In genomic region chr8:105714139-105714538, GRCm38 (mm10) we compare ENCODE assay signal across 8 mouse cellular contexts. TPM values are rescaled to one million over a fixed set of nuclear protein-coding genes. Genes with fewer than 3 reads are reported as not detected.
DNase-seq lines count a peak whose midpoint lies in the region; ATAC-seq lines count a peak whose summit lies in the region.

No protein-coding gene starts in this region.

- H3K9me3 ChIP-seq in kidney, embryonic 15.5 days (replicated peaks): no peaks in the 10 kb centered on the region
- no peaks in the 10 kb centered on the region for H3K9me3 ChIP-seq in liver, embryonic 13.5 days (replicated peaks)

- no peak overlapping the region for H3K4me2 ChIP-seq in kidney, embryonic 15.5 days
- H3K4me2 ChIP-seq in liver, embryonic 13.5 days: no peak overlapping the region

- H3K4me3 ChIP-seq in kidney, embryonic 15.5 days (replicated peaks): no peak overlapping the region
- no peak overlapping the region for H3K4me3 ChIP-seq in liver, embryonic 13.5 days (replicated peaks)

- no peaks in the 10 kb centered on the region for H3K27me3 ChIP-seq in kidney, embryonic 15.5 days
- H3K27me3 ChIP-seq in liver, embryonic 13.5 days: no peaks in the 10 kb centered on the region

- H3K4me1 ChIP-seq in kidney, embryonic 15.5 days: 0 out of 2 replicates have a peak, but pooled peaks cover 3% of the 10 kb centered on the region
- no peaks in the 10 kb centered on the region for H3K4me1 ChIP-seq in liver, embryonic 13.5 days (replicated peaks)

- H3K27ac ChIP-seq in kidney, embryonic 15.5 days: peak overlapping the region; percentile 58
- no peak overlapping the region for H3K27ac ChIP-seq in liver, embryonic 13.5 days

- ATAC-seq in kidney, embryonic 15.5 days (replicated peaks; ENCODE audit: low FRiP score): peak; percentile 47; the same call in 1 of the 2 replicates
- peak; percentile 41 for ATAC-seq in liver, embryonic 13.5 days (ENCODE audit: low read depth)
- peak; percentile 89 for ATAC-seq in neutrophil, adult 5-6 weeks (ENCODE audit: extremely low read depth, insufficient number of reproducible peaks, low FRiP score, poor library complexity, severe bottlenecking)

- peak; percentile 85 for DNase-seq in CD4-positive helper T cell, adult 2 months (ENCODE audit: low read depth, low spot score)
- DNase-seq in adrenal gland, adult 2 months: peak; percentile 85
- peak; percentile 93 for DNase-seq in embryo, embryonic 11 days
- DNase-seq in heart, adult 18-20 months: peak; percentile 87 to 97
- peak; percentile 74 for DNase-seq in liver, embryonic 13.5 days
- DNase-seq in testis, postnatal 14 days (ENCODE audit: low spot score): peak; percentile 81

- WGBS in kidney, embryonic 15.5 days: 6% methylated on average over 3 of the region's 3 CpGs
- WGBS in liver, embryonic 13.5 days (ENCODE audit: insufficient replicate concordance): 4% methylated on average over 3 of the region's 3 CpGs

- H3K9ac ChIP-seq in kidney, embryonic 15.5 days: no peak overlapping the region
- H3K9ac ChIP-seq in liver, embryonic 13.5 days: no peak overlapping the region

- H3K36me3 ChIP-seq in kidney, embryonic 15.5 days: peaks cover 15% of the 10 kb centered on the region
- H3K36me3 ChIP-seq in liver, embryonic 13.5 days: no peaks in the 10 kb centered on the region

RNA-seq across cellular contexts. Expression of gene Enkd1, which starts 6.1 kb away (rescaled TPM):
- total RNA-seq in adrenal gland, adult 2 months (2021): 1 to 10 TPM; 2.9 to 6.8 TPM
- 9.7 and 12.9 TPM in 2 replicates for polyA plus RNA-seq in adrenal gland, adult 2 months (2012; rRNA removed)
- 1 to 10 TPM; 1.3 TPM for total RNA-seq in heart, adult 18-20 months (2021)
- polyA plus RNA-seq in kidney, embryonic 15.5 days (2015; fragmentation: Nextera tagmentation; extraction: Ambion mirVana): 28.8 and 31.0 TPM in 2 replicates
- polyA plus RNA-seq in liver, embryonic 13.5 days (2015; fragmentation: Nextera tagmentation; extraction: Ambion mirVana): 8.6 and 8.8 TPM in 2 replicates
- total RNA-seq in neutrophil, adult 5-6 weeks (2017): 0.58 and 0.86 TPM in 2 replicates

RNA-seq across cellular contexts. Expression of gene 4933405L10Rik, which starts 6.7 kb away (rescaled TPM):
- total RNA-seq in adrenal gland, adult 2 months (2021): not detected
- 0.10 TPM in 1 of 2 replicates, not detected in the other for polyA plus RNA-seq in adrenal gland, adult 2 months (2012; rRNA removed)
- not detected for total RNA-seq in heart, adult 18-20 months (2021)
- polyA plus RNA-seq in kidney, embryonic 15.5 days (2015; fragmentation: Nextera tagmentation; extraction: Ambion mirVana): 0.26 TPM in 1 of 2 replicates, not detected in the other
- not detected in 2 replicates for polyA plus RNA-seq in liver, embryonic 13.5 days (2015; fragmentation: Nextera tagmentation; extraction: Ambion mirVana)
- total RNA-seq in neutrophil, adult 5-6 weeks (2017): not detected in 2 replicates

RNA-seq across cellular contexts. Expression of gene Pard6a, which starts 13.2 kb away (rescaled TPM):
- 10 to 100 TPM; 11.0 to 14.7 TPM for total RNA-seq in adrenal gland, adult 2 months (2021)
- polyA plus RNA-seq in adrenal gland, adult 2 months (2012; rRNA removed): 20.2 and 21.3 TPM in 2 replicates
- total RNA-seq in heart, adult 18-20 months (2021): 1 to 10 TPM; 7.3 to 7.8 TPM
- 16.9 and 18.0 TPM in 2 replicates for polyA plus RNA-seq in kidney, embryonic 15.5 days (2015; fragmentation: Nextera tagmentation; extraction: Ambion mirVana)
- 8.5 and 8.6 TPM in 2 replicates for polyA plus RNA-seq in liver, embryonic 13.5 days (2015; fragmentation: Nextera tagmentation; extraction: Ambion mirVana)
- 3.8 and 4.7 TPM in 2 replicates for total RNA-seq in neutrophil, adult 5-6 weeks (2017)

RNA-seq across cellular contexts. Expression of gene Acd, which starts 13.2 kb away (rescaled TPM):
- 10 to 100 TPM; 21.7 to 28.7 TPM for total RNA-seq in adrenal gland, adult 2 months (2021)
- polyA plus RNA-seq in adrenal gland, adult 2 months (2012; rRNA removed): 39.9 and 41.9 TPM in 2 replicates
- 10 to 100 TPM; 11.0 to 12.6 TPM for total RNA-seq in heart, adult 18-20 months (2021)
- 55.3 and 67.2 TPM in 2 replicates for polyA plus RNA-seq in kidney, embryonic 15.5 days (2015; fragmentation: Nextera tagmentation; extraction: Ambion mirVana)
- 24.4 and 26.8 TPM in 2 replicates for polyA plus RNA-seq in liver, embryonic 13.5 days (2015; fragmentation: Nextera tagmentation; extraction: Ambion mirVana)
- 28.7 and 29.8 TPM in 2 replicates for total RNA-seq in neutrophil, adult 5-6 weeks (2017)

RNA-seq across cellular contexts. Expression of gene Carmil2, which starts 28.1 kb away (rescaled TPM):
- total RNA-seq in adrenal gland, adult 2 months (2021): 1 to 10 TPM; 2.0 to 2.9 TPM
- polyA plus RNA-seq in adrenal gland, adult 2 months (2012; rRNA removed): 3.3 and 4.2 TPM in 2 replicates
- 1 to 10 TPM in 1 of 2 experiments, under 1 TPM in 1; 0.12 to 1.1 TPM for total RNA-seq in heart, adult 18-20 months (2021)
- polyA plus RNA-seq in kidney, embryonic 15.5 days (2015; fragmentation: Nextera tagmentation; extraction: Ambion mirVana): 0.63 and 0.78 TPM in 2 replicates
- polyA plus RNA-seq in liver, embryonic 13.5 days (2015; fragmentation: Nextera tagmentation; extraction: Ambion mirVana): 0.29 and 0.32 TPM in 2 replicates
- 27.5 and 29.7 TPM in 2 replicates for total RNA-seq in neutrophil, adult 5-6 weeks (2017)
